Mouse (Mus musculus): ENCODE data around the gene Gars. TPM values are rescaled to one million over a fixed set of nuclear protein-coding genes. Genes with fewer than 3 reads are reported as not detected.
A peak's percentile ranks its signal among the peaks of the same experiment; 100 is the strongest.

Gars gene
- polyA plus RNA-seq (2016; fragmentation: Nextera tagmentation; extraction: Ambion mirVana): 189 and 199 TPM in 2 replicates

GRCm38 (mm10) chr6:55037799-55038670 lies at the start of gene Gars:
TSS of gene Gars (plus strand) at chr6:55038007.
- WGBS: under 1% methylated on average over 87 of the region's 87 CpGs
- peak within 1 kb of the TSS; percentile 83 for H3K9ac ChIP-seq
- H3K36me3 ChIP-seq: no peaks in the 10 kb centered on the region
- peak within 1 kb of the TSS; percentile 93 for H3K27ac ChIP-seq (ENCODE audit: poor library complexity, severe bottlenecking)
- no peaks in the 10 kb centered on the region for H3K27me3 ChIP-seq (replicated peaks)
- peak; percentile 94 for ATAC-seq (ENCODE audit: insufficient number of reproducible peaks, low FRiP score)
- H3K4me1 ChIP-seq (replicated peaks): peaks cover 12% of the 10 kb centered on the region
- peak within 1 kb of the TSS; percentile 77 for H3K4me2 ChIP-seq
- no peaks in the 10 kb centered on the region for H3K9me3 ChIP-seq (replicated peaks)
- H3K4me3 ChIP-seq: peak within 1 kb of the TSS; percentile 86

DNA sequence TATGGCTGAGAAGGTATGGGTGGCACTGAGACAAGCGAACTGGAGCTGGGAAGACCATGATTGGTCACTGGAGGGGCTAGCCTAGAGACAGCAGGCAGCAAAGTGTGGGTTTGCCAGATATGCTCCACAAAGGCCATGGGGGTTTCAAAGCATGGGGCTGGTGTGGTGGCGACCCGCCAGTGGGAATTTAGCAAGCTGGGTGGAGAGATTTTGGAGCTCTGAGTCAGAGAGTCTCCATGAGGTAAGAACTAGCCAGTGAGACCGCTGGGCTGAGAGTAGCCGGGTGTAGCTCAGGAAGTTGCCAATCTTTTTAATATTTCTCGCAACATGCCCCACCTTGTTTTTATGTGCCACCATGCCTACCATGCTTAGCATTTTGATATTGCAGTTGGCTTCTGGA lies 49.7 kb upstream of the Gars start:
- Histone ChIP-seq H3K36me3 (peaks cover 3% of the 10 kb centered on the region; the same call in 1 of the 2 replicates), H3K27ac (ENCODE audit: poor library complexity, severe bottlenecking) (no peak overlapping the region), H3K4me1 (replicated peaks) (peaks cover 13% of the 10 kb centered on the region), H3K27me3 (replicated peaks) (no peaks in the 10 kb centered on the region), H3K4me3 (no peak overlapping the region), H3K9me3 (replicated peaks) (no peaks in the 10 kb centered on the region), H3K4me2 (no peak overlapping the region), H3K9ac (no peak overlapping the region)
- no peak for ATAC-seq (ENCODE audit: insufficient number of reproducible peaks, low FRiP score)
- WGBS: 82% methylated on average over 6 of the region's 6 CpGs

DNA sequence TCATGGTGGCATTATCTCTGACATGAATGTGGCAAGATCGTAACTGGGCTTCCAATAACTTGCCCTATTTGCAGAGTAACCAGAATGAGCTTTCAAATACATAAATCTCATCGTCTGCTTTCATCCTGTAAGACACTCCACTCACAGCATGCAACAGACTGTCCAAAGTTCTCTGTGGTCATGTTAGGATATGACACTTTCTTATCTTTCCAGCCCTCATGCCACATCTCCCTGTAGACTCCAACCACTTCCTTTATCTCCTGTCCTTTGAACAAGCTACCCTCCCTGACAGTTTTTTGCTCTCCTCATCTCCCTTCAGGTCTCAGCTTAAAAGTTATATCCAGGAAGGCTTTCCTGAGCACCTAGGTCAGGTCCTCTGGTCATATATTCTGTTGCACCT lies 46.6 kb upstream of the Gars start:
- no peak for ATAC-seq (ENCODE audit: insufficient number of reproducible peaks, low FRiP score)
- no peak overlapping the region for H3K4me2 ChIP-seq
- H3K4me3 ChIP-seq: no peak overlapping the region
- H3K36me3 ChIP-seq: no peaks in the 10 kb centered on the region
- H3K9ac ChIP-seq: no peak overlapping the region
- no peaks in the 10 kb centered on the region for H3K27me3 ChIP-seq (replicated peaks)
- H3K9me3 ChIP-seq (replicated peaks): no peaks in the 10 kb centered on the region
- no peak overlapping the region for H3K27ac ChIP-seq (ENCODE audit: poor library complexity, severe bottlenecking)
- H3K4me1 ChIP-seq (replicated peaks): peaks cover 13% of the 10 kb centered on the region
- WGBS: 69% methylated on average over 2 of the region's 2 CpGs

DNA sequence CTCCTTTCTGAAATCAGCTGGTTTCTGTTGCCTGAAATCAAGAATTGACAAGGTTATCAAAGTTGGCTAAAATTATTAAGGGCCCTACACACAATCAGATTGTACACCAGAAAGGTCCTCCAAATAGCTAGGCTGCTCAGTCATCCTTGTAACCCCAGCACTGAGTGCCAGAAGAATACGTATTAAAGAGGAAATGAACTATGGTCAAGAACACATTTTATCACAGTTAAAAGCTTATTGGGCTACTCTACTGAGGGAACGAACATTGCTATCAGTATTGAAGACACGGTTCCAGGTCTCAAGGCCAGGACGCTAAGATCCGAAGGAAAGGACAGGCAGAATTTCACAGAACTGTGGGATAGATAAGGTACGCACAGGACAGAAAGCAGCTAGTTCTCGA lies 45.7 kb upstream of the Gars start:
- peak overlapping the region; percentile 95 for H3K4me2 ChIP-seq
- peak overlapping the region; percentile 72 for H3K9ac ChIP-seq
- no peaks in the 10 kb centered on the region for H3K9me3 ChIP-seq (replicated peaks)
- H3K27me3 ChIP-seq (replicated peaks): no peaks in the 10 kb centered on the region
- peaks cover 13% of the 10 kb centered on the region for H3K4me1 ChIP-seq (replicated peaks)
- ATAC-seq (ENCODE audit: insufficient number of reproducible peaks, low FRiP score): no peak
- 4% methylated on average over 7 of the region's 7 CpGs for WGBS
- no peak overlapping the region for H3K27ac ChIP-seq (ENCODE audit: poor library complexity, severe bottlenecking)
- no peaks in the 10 kb centered on the region for H3K36me3 ChIP-seq
- peak overlapping the region; percentile 56 for H3K4me3 ChIP-seq

GRCm38 (mm10) chr6:54992734-54993260 lies 45.0 kb upstream of the Gars start, which contains the start of gene Ggct:
TSS of gene Ggct (minus strand) at chr6:54992950.
- ATAC-seq (ENCODE audit: insufficient number of reproducible peaks, low FRiP score): peak; percentile 100
- peak within 1 kb of the TSS; percentile 56 for H3K4me3 ChIP-seq
- no peaks in the 10 kb centered on the region for H3K27me3 ChIP-seq (replicated peaks)
- WGBS: under 1% methylated on average over 41 of the region's 41 CpGs
- H3K4me1 ChIP-seq (replicated peaks): peaks cover 13% of the 10 kb centered on the region
- H3K27ac ChIP-seq (ENCODE audit: poor library complexity, severe bottlenecking): no peak within 1 kb of the TSS
- no peaks in the 10 kb centered on the region for H3K36me3 ChIP-seq
- H3K4me2 ChIP-seq: peak within 1 kb of the TSS; percentile 95
- peak within 1 kb of the TSS; percentile 72 for H3K9ac ChIP-seq
- H3K9me3 ChIP-seq (replicated peaks): no peaks in the 10 kb centered on the region

DNA sequence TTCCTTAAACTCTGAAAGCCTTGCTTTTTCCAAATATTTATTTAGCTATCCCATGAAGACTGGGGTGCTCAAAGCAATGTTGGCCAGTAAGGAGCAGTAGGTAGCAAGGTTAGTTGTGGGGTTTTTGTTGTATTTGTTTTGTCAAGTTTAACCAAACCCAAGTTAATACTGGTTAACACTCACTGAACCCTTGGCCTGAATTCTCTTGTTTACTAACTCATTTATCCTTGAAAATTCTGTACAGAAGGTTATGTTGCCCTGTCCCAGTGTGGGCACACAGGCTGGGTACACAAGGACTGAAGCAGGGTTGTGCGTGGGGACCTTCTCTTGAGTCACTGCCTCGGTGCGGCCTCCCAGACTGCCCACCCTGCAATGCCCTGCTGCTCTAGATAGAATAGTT lies 41.4 kb upstream of the Gars start:
- Histone ChIP-seq H3K36me3 (no peaks in the 10 kb centered on the region), H3K9me3 (replicated peaks) (no peaks in the 10 kb centered on the region), H3K27me3 (replicated peaks) (no peaks in the 10 kb centered on the region), H3K27ac (ENCODE audit: poor library complexity, severe bottlenecking) (no peak overlapping the region), H3K4me3 (no peak overlapping the region), H3K9ac (no peak overlapping the region), H3K4me1 (replicated peaks) (peaks cover 10% of the 10 kb centered on the region), H3K4me2 (no peak overlapping the region)
- no peak for ATAC-seq (ENCODE audit: insufficient number of reproducible peaks, low FRiP score)
- 88% methylated on average over 3 of the region's 3 CpGs for WGBS

DNA sequence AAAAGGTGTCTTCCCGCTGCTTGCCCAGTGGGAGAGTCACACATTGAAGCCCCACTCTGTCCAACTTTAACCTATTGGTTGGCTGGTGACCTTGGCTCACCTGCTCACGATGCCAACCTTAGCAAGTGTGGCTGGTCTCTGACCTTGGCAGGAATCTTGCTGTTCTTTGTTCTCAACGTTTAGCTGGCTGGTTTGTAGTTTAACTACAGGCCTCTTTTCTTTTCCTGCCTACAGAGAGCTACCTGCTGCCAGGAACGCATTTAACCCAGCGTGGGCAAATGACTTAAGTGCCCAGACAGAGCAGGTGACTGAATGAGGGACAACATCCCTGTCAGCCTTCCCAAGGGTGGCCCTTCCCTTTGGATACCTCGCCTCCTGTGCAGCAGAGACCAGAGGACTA lies 40.1 kb upstream of the Gars start:
- H3K9me3 ChIP-seq (replicated peaks): no peaks in the 10 kb centered on the region
- ATAC-seq (ENCODE audit: insufficient number of reproducible peaks, low FRiP score): no peak
- no peaks in the 10 kb centered on the region for H3K36me3 ChIP-seq
- H3K27ac ChIP-seq (ENCODE audit: poor library complexity, severe bottlenecking): no peak overlapping the region
- no peak overlapping the region for H3K4me2 ChIP-seq
- H3K9ac ChIP-seq: no peak overlapping the region
- 81% methylated on average over 6 of the region's 6 CpGs for WGBS
- no peaks in the 10 kb centered on the region for H3K27me3 ChIP-seq (replicated peaks)
- no peaks in the 10 kb centered on the region for H3K4me1 ChIP-seq (replicated peaks)
- H3K4me3 ChIP-seq: no peak overlapping the region

- no peak for ATAC-seq (ENCODE audit: insufficient number of reproducible peaks, low FRiP score)
- H3K36me3 ChIP-seq: no peaks in the 10 kb centered on the region
- no peaks in the 10 kb centered on the region for H3K27me3 ChIP-seq (replicated peaks)
- no peaks in the 10 kb centered on the region; the same call in 1 of the 2 replicates for H3K4me1 ChIP-seq (replicated peaks)
- no peak overlapping the region for H3K9ac ChIP-seq
- H3K27ac ChIP-seq (ENCODE audit: poor library complexity, severe bottlenecking): no peak overlapping the region
- no peak overlapping the region for H3K4me2 ChIP-seq
- no peaks in the 10 kb centered on the region for H3K9me3 ChIP-seq (replicated peaks)
- 77% methylated on average over 4 of the region's 4 CpGs for WGBS
- H3K4me3 ChIP-seq: no peak overlapping the region
Measured at GRCm38 (mm10) chr6:55001320-55001719, 36.5 kb upstream of the Gars start.

GRCm38 (mm10) chr6:55002438-55002837 lies 35.4 kb upstream of the Gars start:
- H3K4me1 ChIP-seq (replicated peaks): no peaks in the 10 kb centered on the region; the same call in 1 of the 2 replicates
- ATAC-seq (ENCODE audit: insufficient number of reproducible peaks, low FRiP score): no peak
- whole genome bisulfite sequencing: 66% methylated on average over 4 of the region's 4 CpGs
- no peaks in the 10 kb centered on the region for H3K9me3 ChIP-seq (replicated peaks)
- H3K36me3 ChIP-seq: no peaks in the 10 kb centered on the region
- H3K4me2 ChIP-seq: no peak overlapping the region
- H3K4me3 ChIP-seq: no peak overlapping the region
- no peaks in the 10 kb centered on the region for H3K27me3 ChIP-seq (replicated peaks)
- H3K9ac ChIP-seq: no peak overlapping the region
- H3K27ac ChIP-seq (ENCODE audit: poor library complexity, severe bottlenecking): no peak overlapping the region

- Histone ChIP-seq H3K4me3 (no peak overlapping the region), H3K9me3 (replicated peaks) (no peaks in the 10 kb centered on the region), H3K9ac (no peak overlapping the region), H3K27ac (ENCODE audit: poor library complexity, severe bottlenecking) (no peak overlapping the region), H3K4me2 (no peak overlapping the region), H3K36me3 (no peaks in the 10 kb centered on the region), H3K4me1 (replicated peaks) (no peaks in the 10 kb centered on the region; the same call in 1 of the 2 replicates), H3K27me3 (replicated peaks) (no peaks in the 10 kb centered on the region)
- WGBS: 55% methylated on average over 4 of the region's 4 CpGs
- ATAC-seq (ENCODE audit: insufficient number of reproducible peaks, low FRiP score): no peak
Measured at GRCm38 (mm10) chr6:55003559-55003958, 34.2 kb upstream of the Gars start.

DNA sequence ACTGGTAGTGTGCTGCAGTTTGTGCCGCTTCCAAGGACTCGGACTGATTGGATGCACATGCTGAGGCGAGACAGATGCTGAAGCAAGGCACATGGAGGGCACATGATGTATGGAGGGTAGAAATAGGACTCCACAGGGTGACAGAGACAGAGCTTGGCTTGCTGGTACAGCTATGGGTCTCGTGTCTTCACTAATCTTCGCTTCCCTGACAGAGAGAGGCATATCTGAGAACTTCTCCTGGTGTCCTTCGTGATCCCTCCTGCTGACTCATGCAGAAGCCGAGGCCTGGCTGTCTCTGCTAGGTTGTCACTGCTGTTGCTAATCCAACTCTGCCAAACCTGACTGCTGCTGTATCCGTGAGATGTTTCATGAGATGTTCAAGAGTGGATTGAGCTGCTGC lies 29.4 kb upstream of the Gars start:
- no peaks in the 10 kb centered on the region; the same call in 1 of the 2 replicates for H3K27me3 ChIP-seq (replicated peaks)
- H3K4me1 ChIP-seq (replicated peaks): peaks cover 5% of the 10 kb centered on the region
- H3K36me3 ChIP-seq: no peaks in the 10 kb centered on the region
- H3K4me3 ChIP-seq: no peak overlapping the region
- H3K4me2 ChIP-seq: no peak overlapping the region
- no peaks in the 10 kb centered on the region for H3K9me3 ChIP-seq (replicated peaks)
- WGBS: 76% methylated on average over 8 of the region's 8 CpGs
- H3K27ac ChIP-seq (ENCODE audit: poor library complexity, severe bottlenecking): no peak overlapping the region
- H3K9ac ChIP-seq: no peak overlapping the region
- no peak for ATAC-seq (ENCODE audit: insufficient number of reproducible peaks, low FRiP score)
